Mouse (Mus musculus) limb, embryonic 10.5 days (tissue): ENCODE measurements around the gene Fam129a. TPM values are rescaled to one million over a fixed set of nuclear protein-coding genes. Genes with fewer than 3 reads are reported as not detected.

Experiments used
- DNase-seq: peaks from one replicate; pipeline ENCODE4 v3.0.0-alpha.2; 2017; ENCODE audit warnings: low spot score
- H3K27ac ChIP-seq: fragments of 300-500 bp; sonication (generic); 2 replicates; pipeline ENCODE4 v1.5.1; 2016; ENCODE audit warnings: mild to moderate bottlenecking
- H3K27me3 ChIP-seq: fragments of 300-500 bp; sonication (generic); 2 replicates; pipeline ENCODE4 v1.6.1; 2016; ENCODE audit warnings: low read depth, mild to moderate bottlenecking; ENCODE audit not compliant: poor library complexity, severe bottlenecking
- H3K36me3 ChIP-seq: fragments of 300-500 bp; sonication (generic); 2 replicates; pipeline ENCODE4 v1.6.1; 2016; ENCODE audit warnings: mild to moderate bottlenecking, moderate library complexity
- H3K4me1 ChIP-seq: fragments of 300-500 bp; sonication (generic); 2 replicates; pipeline ENCODE4 v1.6.1; 2016
- H3K4me3 ChIP-seq: fragments of 300-500 bp; sonication (generic); 2 replicates; pipeline ENCODE4 v1.5.1; 2016; ENCODE audit warnings: mild to moderate bottlenecking, moderate library complexity
- H3K9me3 ChIP-seq: fragments of 300-500 bp; sonication (generic); replicated peaks from 2 replicates; pipeline ENCODE4 v1.6.1; 2016; ENCODE audit warnings: mild to moderate bottlenecking
- WGBS: fragments of 180-500 bp; shearing (Covaris S2); methylation state at CpG from one replicate; pipeline ENCODE4 v1.1.7; 2016; 5-methylcytosine and 5-hydroxymethylcytosine counted together
- polyA plus RNA-seq: library from polyadenylated mRNA; unstranded; fragments of >200 nt; fragmentation: Nextera tagmentation; extraction: Ambion mirVana; gene quantifications from 2 replicates; pipeline ENCODE4 v1.2.1, GENCODE M21; 2016

The Fam129a gene
- polyA plus RNA-seq, 1 experiment from 2014 or later, result 0.90 TPM

DNA sequence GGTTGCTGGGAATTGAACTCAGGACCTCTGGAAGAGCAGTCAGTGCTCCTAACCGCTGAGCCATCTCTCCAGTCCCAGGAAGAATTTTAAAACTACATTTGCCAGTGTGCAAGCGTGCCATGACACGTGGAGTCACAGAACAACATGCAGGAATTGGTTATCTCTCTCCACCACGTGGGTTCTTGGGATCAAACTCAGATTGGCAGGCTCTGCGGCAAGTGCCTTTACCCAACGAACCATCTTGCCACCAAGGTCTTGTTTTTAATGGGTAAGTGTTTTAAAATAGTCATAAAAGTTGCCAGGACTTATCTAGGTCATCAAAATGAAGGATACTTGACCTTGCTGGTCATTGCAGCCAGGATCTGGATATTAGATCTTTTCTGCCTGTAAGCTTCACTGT is 187.3 kb downstream of the Fam129a start:
- Histone ChIP-seq H3K27ac (no peak overlapping the region), H3K27me3 (no peaks in the 10 kb centered on the region), H3K36me3 (peaks cover 17% of the 10 kb centered on the region), H3K9me3 (no peaks in the 10 kb centered on the region), H3K4me1 (peaks cover 24% of the 10 kb centered on the region), H3K4me3 (no peak overlapping the region)
- WGBS, result 86% methylated on average over 6 of the region's 6 CpGs
- no peak for DNase-seq

DNA sequence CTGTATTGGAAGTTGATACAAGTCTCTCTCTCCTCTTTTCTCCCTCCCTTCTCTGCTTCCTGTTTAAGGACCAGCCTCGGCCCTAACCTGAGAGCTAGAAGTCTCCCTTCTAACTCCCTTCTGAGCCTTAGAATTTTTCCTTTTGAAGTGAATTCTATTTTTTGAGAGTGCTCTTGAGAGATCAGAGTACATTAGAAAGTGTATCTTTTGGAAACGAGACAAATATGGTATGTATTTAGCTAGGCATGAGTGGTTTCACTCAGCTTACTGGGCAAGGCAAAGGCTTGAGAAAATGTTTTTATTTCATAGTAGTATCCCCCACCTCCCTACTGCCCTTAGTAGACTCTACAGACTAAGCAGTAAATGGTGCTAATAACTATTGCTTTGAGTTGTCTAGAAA is 188.0 kb downstream of the Fam129a start:
- DNase-seq, result no peak
- Histone ChIP-seq H3K9me3 (no peaks in the 10 kb centered on the region), H3K27me3 (no peaks in the 10 kb centered on the region), H3K4me3 (no peak overlapping the region), H3K27ac (no peak overlapping the region), H3K4me1 (peaks cover 31% of the 10 kb centered on the region), H3K36me3 (peaks cover 17% of the 10 kb centered on the region)
- 77% methylated on average over 2 of the region's 2 CpGs for WGBS

DNA sequence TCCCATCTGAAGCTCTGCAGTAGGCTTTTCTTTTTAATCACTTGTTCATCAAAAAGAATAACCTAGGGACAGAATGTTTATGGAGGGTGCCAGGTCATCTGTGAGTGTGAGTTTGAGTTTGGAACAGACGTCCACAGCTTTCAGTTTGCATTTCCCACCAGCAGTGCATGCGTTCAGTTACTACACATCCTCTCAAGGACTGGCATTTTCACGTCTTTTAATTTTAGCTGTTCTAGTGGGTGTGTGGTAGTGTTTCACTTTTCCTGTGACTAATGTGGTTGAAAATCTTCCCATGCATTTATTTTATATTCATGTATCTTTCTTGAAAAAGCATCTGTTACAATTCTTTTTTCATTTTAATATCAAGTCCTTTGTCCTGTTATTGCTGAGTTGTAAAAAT is 193.2 kb downstream of the Fam129a start:
- no peak for DNase-seq
- Histone ChIP-seq H3K4me1 (peaks cover 13% of the 10 kb centered on the region), H3K36me3 (peaks cover 17% of the 10 kb centered on the region), H3K9me3 (no peaks in the 10 kb centered on the region), H3K27ac (peak overlapping the region; percentile 5), H3K27me3 (no peaks in the 10 kb centered on the region), H3K4me3 (no peak overlapping the region)
- WGBS, result 80% methylated on average over 3 of the region's 3 CpGs

DNA sequence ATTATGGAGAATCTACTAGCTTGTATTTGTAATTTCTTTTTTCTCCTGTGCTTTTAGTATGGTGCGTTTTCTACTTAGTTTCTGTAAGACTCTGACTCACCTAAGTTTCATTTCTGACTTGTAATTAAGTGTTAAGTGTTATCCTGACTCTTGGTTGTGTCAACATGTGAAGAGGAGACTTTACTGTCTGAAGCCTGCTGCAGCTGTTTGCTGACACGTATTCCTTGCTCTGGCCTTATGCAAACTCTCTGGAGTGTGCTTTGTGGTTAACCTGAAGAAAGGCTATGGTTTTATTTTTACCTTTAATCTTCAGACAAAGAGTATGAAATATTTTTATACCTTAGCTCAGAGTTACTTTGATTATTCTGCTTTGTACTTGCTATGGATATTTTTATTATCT is 195.2 kb downstream of the Fam129a start:
- Histone ChIP-seq H3K27me3 (no peaks in the 10 kb centered on the region), H3K9me3 (no peaks in the 10 kb centered on the region)
- WGBS, result 78% methylated on average over 2 of the region's 2 CpGs

DNA sequence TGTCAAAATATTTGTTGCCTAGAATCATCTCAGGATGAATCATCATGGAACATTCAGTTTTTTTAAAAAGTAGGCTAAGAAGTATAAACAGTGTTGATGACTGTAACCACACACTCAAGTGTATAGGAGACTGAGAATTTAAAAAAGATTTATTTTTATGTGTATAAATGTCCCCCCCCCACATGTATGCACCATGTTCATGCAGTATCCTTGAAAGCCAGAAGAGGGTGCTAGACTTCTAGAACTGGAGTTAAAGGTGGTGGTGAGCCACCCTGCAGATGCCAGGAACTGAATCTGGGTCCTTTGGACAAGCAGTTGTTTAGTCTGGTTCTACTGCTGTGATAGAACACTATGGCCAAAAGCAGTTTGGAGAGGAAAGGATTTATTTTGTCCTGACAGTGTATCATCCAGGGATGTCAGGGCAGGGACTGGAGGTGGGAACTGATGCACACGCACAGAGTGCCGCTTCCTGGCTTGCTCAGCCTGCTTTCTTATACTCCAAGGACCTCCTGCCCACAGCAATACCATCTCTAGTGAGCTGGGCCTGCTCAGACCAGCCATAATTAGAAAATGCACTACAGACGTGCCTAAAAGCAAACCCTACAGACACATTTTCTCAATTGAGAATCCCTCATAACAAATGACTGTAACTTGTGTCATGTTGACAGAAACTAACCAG is 196.1 kb downstream of the Fam129a start:
- Histone ChIP-seq H3K9me3 (no peaks in the 10 kb centered on the region), H3K4me3 (no peak overlapping the region), H3K36me3 (peaks cover 22% of the 10 kb centered on the region), H3K27me3 (no peaks in the 10 kb centered on the region), H3K4me1 (peaks cover 13% of the 10 kb centered on the region), H3K27ac (no peak overlapping the region)
- no peak for DNase-seq
- WGBS, result 79% methylated on average over 3 of the region's 3 CpGs

More for the DNA sequence above, 195.2 kb downstream of the Fam129a start:
- H3K4me1 ChIP-seq, result peaks cover 13% of the 10 kb centered on the region
- H3K36me3 ChIP-seq, result peaks cover 21% of the 10 kb centered on the region
- no peak overlapping the region for H3K27ac ChIP-seq
- no peak overlapping the region for H3K4me3 ChIP-seq
- no peak for DNase-seq

DNA sequence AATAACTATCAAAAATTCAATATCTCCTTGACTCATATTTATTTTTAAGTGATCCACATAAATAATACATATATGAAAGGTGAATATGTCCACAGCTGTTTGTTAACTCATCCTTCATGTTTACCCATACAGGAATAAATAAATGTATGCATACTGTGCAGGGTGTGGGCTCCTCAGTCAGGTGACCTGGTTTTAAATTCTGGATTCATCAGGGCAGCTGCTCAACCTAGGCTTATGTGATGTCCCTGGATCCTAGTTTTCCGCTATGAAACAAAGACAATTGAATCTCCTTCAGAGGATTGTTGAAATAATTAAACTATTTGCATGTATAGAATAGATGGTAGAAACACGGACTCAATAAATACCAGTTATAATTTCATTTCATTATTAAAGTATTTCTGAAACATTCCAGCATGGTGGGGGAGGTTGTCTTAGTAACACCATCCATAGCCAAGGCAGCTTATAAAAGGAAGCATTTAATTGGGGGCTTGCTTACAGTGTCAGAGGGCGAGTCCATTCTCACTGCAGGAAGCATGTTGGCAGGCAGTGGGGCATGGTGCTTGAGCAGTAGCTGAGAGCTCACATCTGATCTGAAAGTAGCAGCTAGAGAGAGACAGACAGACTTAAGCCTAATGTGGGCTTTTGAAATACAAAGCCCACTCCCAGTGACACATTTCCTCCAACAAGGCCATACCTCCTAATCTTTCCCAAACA is 198.4 kb downstream of the Fam129a start:
- no peaks in the 10 kb centered on the region for H3K4me1 ChIP-seq
- H3K27me3 ChIP-seq, result no peaks in the 10 kb centered on the region
- no peak overlapping the region for H3K4me3 ChIP-seq
- 92% methylated on average over 3 of the region's 3 CpGs for WGBS
- H3K27ac ChIP-seq, result no peak overlapping the region
- peaks cover 25% of the 10 kb centered on the region for H3K36me3 ChIP-seq
- no peaks in the 10 kb centered on the region for H3K9me3 ChIP-seq
- DNase-seq, result no peak

Other genes with a start within 250 kb of the Fam129a start
- 343 and 366 TPM in 2 replicates for gene Ivns1abp, start 226.7 kb upstream of the Fam129a start, polyA plus RNA-seq
- 18.3 and 19.1 TPM in 2 replicates for gene Swt1, start 142.7 kb upstream of the Fam129a start, polyA plus RNA-seq
- gene Trmt1l, start 142.6 kb upstream of the Fam129a start, polyA plus RNA-seq, result 45.2 and 50.7 TPM in 2 replicates
- 95.1 and 111 TPM in 2 replicates for gene Rnf2, start 70.2 kb upstream of the Fam129a start, polyA plus RNA-seq
- 12.9 and 17.4 TPM in 2 replicates for gene Edem3, start 184.2 kb downstream of the Fam129a start, polyA plus RNA-seq